Mouse (Mus musculus): ENCODE results near the gene Maml2.

The Maml2 gene

GRCm38 (mm10) chr9:13563475-13564414, 266.0 kb downstream of the Maml2 start:
- in situ Hi-C loops (cut with MboI, MseI) = loop anchor here (5.0 kb wide), 2 partner anchors 69 to 241 kb away; no protein-coding TSS in a partner anchor

DNA sequence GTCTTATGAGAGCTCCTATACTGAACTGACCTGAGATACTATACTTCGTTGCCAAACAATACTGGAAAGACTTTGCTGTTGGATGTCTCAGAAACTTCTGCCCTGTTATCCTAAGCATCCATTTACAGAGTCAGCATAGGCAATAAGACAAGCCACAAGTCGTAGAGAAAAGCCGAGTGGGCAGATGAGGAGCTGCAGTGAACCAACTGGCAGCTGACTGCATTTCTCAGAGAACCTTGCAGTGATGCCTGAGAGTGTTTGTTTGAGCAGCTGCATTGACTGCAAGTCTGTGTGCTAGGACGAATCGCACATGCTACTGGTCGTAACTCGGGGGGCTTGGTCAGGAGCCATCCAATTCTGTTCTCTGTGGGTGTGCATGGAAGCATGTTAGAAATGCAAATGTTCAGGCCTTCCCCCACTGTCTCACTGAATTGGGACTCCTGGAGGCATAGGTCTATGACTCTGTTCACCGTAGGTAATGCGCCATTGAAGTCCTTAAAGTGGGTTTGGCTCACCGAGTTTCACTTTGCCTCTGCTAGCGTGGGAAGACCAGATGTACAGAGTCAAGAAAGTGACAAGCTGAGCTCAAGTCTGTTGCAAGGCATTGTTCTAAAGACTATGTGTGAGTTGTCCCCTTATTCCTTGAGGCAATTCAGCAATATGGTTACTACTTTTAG, 267.7 kb downstream of the Maml2 start:
- in situ Hi-C loops (cut with MboI, MseI) = no loop called here

DNA sequence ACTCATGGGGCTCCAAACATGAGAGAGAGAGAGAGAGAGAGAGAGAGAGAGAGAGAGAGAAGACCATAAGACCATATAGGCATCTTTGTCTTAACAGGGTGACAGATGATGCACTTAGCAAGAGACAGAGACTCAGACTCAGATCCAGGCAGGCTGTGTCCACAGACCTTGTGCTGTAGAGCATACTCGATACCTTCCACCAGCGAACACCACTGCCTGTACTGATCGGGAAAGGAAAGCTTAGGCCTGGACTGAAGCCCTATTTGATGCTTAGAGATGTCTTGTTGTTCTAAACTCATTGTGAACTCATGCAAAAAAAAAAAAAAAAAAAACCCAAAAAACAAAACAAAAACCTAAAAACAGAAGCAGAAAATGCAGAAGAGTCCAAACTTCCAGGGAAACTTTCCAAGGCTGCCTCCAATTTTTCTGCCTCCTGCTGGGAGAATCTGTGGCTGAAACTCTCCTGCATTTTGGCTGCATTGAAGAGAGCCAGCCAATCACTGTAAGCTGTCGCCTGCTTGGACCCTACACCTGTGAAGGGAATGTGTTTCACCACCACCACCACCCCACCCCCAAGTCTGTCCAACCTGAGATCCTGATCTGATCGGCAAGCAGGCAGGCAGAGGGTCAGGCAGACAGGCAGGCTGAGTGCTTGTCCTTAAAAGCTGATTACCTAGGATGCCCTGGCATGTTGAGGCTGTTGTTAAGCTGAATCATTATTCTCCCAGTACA, 268.6 kb downstream of the Maml2 start:
- in situ Hi-C loops (cut with MboI, MseI) = no loop called here

DNA sequence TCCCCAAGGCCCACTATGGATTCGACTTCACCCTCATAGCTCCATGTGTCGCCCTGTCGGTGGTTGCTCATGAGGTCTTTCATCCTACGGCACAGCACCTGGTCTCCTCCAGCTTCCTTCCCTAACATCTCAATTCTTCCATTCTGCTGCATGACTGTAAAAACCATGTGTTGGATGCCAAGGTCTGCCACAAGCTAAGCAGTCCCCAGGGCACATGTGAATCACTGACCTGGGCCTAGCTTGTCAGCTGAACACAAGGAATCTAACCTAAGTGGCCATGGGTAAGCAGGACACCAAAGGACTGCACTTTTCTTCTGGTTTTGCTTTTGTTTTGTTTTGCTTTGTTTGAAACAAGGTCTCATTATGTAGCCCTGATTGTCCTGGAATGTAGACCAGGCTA, 271.3 kb downstream of the Maml2 start:
- in situ Hi-C loops (cut with MboI, MseI) = no loop called here

DNA sequence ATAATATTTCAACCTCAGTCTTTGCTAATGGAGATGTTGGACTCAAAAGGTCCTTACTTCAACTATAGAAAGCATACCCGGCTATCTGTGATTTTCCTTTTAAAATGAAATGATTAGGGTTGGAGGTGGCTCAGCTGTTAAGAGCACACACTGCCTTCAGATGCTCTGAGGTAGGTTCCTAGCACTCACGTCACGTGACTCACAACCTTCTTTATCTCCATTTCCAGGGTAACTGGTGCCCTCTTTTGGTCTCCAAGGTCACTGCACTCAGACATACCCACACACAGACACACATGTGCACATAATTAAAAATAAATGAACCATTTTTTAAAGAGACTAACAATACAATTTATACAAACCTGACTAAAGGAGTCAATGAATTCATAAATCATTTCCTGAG, 275.1 kb downstream of the Maml2 start:
- in situ Hi-C loops (cut with MboI, MseI) = no loop called here

DNA sequence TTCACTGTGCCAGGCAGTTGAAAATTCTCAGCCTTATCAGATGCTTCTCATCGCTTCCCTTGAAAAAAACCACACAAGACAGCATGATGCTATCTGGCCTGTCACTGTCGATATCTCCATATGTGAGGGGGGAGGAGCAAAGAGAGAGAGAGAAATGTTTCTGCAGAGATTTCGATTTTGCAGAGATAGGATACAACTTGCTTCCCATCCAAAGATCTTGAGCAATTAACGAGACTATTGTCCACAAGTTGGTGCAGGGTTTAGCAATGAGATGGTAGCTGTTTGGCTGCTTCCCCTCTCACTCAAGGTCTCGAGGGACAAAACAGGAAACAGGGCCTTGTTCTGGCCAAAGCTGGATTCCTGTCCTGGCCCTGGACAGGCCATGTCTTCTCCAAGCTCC, 276.3 kb downstream of the Maml2 start:
- in situ Hi-C loops (cut with MboI, MseI) = no loop called here

GRCm38 (mm10) chr9:13574913-13575312, 277.2 kb downstream of the Maml2 start:
- in situ Hi-C loops (cut with MboI, MseI) = no loop called here

- in situ Hi-C loops (cut with MboI, MseI) = no loop called here
Measured at GRCm38 (mm10) chr9:13577150-13577549, 279.4 kb downstream of the Maml2 start.

DNA sequence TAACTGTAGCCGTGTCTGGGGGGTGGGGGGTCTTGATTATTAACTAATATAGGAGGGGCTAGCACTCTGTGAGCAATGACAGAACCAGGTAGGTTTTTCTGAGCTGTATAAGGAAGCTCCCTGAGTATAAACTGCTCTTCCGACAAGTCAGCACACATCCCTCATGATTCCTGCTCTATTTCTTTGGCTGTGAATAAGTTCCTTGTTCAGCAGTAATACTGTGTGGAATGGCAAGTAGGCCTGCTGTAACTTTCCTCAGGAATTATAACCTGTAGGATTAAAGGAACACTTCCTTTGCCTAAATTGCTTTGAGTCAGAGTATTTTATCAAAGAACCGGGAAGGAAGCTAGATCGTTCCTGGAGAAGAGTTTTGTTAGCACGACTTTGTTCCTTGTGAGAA, 283.4 kb downstream of the Maml2 start:
- in situ Hi-C loops (cut with MboI, MseI) = no loop called here

- in situ Hi-C loops (cut with MboI, MseI) = no loop called here
Measured at GRCm38 (mm10) chr9:13583952-13584351, 286.2 kb downstream of the Maml2 start.

DNA sequence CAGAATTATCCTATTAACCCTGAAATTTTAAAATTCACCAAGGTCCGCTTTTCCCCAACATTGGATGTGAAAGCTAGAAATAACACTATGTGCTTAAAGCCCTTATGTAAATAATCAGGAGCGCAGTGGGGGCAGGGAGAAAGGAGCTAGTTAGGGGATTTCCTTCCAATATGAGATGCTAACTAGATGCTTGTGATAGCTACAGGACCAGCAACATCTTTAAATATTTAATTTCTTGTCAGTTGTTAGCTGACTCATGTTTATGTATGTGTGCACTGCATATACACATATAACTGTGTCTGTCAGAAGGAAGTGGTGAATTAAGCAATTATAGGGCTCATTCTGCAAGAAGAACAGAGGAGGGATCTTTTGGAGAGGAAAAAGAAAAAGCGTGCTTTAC, 286.7 kb downstream of the Maml2 start:
- in situ Hi-C loops (cut with MboI, MseI) = no loop called here

GRCm38 (mm10) chr9:13587085-13587933, 289.6 kb downstream of the Maml2 start:
- in situ Hi-C loops (cut with MboI, MseI) = no loop called here

DNA sequence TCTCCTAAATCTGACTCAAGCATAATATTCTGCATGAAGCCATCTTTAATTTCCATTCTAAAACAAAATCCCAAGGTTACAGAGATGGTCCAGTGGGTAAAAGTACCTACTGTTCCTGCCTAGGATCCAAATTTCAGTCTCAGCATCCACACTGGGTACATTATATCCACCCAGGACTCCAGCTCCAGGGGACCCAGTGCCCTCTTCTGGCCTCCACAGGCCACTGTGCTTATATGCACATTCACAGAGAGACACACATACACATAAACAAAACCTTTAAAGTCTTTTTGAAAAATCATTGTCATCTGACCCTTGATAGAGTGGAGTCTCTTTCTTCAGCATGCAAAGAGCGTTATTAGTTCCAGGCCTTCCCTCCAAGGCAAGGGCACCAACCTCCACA, 291.0 kb downstream of the Maml2 start:
- in situ Hi-C loops (cut with MboI, MseI) = no loop called here

DNA sequence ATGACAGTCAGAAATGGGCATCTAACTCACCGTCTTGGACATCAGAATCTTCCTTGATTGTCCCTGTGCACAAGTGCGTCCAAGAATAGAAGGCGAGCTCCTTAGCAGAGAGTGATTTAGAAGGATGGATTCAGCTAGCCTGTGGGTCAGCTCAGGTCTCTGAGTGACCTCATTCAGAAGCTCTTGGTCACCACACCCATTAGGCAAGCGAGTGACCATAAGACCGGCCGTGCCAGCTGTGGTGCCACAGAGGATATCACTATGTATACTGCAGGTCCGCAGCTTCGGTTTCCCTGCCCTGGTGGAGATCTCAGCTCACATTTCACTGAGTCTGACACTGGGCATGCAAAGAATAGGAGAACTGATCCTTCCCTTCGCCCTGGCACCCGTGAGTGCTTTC, 294.9 kb downstream of the Maml2 start:
- in situ Hi-C loops (cut with MboI, MseI) = no loop called here

DNA sequence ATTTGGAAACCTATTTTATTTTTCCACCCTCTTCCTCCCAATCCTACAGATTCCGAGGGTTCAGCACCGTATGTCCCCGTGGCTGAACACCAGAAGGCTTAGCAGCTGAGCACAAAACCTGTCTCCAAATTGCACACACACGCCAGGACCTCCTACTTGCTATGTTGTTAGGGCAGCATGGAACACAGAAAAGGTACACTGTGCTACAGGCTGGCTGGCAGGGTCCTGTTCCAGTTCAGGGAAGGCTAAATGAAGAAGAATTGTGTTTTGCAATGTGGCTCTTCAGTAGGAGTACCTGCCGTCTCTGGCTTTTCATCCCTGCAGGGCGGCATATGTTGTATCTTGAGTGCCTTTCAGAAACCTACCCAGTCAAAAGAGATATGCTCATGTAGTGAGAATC, 300.0 kb downstream of the Maml2 start:
- in situ Hi-C loops (cut with MboI, MseI) = no loop called here

DNA sequence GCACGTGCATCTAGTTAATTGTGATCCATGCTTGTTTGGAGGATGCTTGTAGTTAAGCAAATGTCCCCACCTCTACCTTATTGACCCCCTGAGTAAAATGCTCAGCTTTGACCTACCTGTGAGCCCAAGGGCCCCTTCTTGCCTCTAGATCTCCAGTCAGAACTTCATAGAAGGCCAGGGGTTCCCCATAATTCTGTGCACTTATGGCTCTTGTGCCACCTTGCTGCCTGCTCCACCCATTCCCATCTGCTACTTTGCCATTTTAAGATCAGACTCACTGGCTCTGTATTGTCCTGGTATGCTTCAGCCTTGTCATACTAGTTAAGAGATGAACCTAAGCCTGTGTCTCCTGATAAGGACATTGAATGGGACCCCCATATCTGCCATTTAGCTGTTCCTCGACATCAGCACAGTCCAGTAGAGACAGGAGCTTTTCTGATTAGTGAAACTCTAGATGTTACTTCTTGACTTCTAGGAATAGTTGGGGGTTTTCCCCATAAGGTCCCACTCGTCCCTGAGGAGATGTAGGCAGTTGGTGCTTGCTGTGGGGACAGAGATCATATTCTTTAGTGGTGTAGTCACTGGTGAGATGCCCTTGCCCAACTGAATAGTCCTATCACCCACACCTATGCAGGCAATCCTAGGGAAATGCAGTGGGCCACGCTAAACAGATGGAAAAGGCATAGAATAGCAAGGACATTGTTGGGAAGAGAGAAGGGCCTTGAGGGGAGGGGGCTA, 301.0 kb downstream of the Maml2 start:
- in situ Hi-C loops (cut with MboI, MseI) = no loop called here

DNA sequence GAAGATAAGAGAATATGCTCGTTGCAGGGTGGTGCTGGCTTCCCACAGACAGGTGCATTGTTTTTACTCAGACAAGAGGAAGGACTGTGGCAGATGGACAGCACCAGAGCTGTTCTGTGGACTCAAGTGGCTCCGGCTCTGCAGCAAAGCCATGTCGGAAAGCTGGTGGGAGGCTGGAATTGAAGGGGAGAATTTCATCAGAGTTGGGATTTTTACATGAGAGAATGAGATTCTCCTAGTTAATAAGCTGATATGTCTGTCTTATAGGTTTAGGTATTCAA, 301.5 kb downstream of the Maml2 start:
- in situ Hi-C loops (cut with MboI, MseI) = no loop called here

- in situ Hi-C loops (cut with MboI, MseI) = no loop called here
Measured at GRCm38 (mm10) chr9:13599800-13600199, 302.0 kb downstream of the Maml2 start.

GRCm38 (mm10) chr9:13601729-13602128, 304.0 kb downstream of the Maml2 start:
- in situ Hi-C loops (cut with MboI, MseI) = no loop called here

- in situ Hi-C loops (cut with MboI, MseI) = no loop called here
Measured at GRCm38 (mm10) chr9:13603533-13604143, 305.9 kb downstream of the Maml2 start.

Measured in regulatory T cell (primary cell).